Mouse (Mus musculus) spleen, postnatal 36 days (tissue): Measurements from ENCODE around the gene AU022252.

ENCODE experiments used
- DNase-seq, 2 experiments: peaks; one replicate each; pipeline ENCODE4 v3.0.0; 2022; ENCODE audit warnings: low spot score in 2 of 2, mixed read lengths in 1 of 2

The AU022252 gene

DNA sequence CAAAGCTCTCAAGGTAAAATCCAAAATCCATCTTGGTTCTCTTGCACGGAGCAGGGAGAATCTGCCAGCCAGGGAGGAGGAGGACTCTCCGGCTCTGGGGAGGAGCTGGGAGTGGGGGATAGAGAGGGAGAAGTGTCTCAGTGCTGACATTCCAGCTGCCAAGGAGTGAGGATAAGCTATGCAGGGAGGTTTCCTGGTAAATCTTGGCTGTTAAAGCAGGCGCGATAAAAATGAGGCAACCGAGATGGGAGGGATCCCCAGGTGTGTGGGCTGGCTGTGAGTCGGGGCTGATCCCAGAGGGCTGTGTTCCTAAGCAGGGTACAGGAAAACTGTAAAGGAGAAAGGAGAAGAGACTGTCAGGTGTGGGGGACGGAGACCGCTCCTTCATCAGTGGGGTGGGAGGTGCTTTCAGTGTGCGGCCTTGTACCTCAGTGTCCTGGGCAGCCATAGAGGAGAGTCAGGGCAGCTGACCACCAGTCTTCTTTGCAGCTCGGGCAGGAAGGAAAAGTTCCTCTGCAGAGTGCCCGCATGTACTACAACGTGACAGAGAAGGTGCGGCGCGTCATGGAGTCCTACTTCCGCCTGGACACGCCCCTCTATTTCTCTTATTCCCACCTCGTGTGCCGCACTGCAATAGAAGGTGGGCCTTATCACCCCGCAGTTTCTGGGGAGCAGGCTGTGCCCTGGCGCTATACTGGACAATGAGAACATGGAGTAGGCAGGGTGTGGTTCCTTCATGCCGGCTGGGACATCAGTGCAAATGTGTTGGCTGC, 12.1 kb upstream of the AU022252 start:
- no peak for DNase-seq

DNA sequence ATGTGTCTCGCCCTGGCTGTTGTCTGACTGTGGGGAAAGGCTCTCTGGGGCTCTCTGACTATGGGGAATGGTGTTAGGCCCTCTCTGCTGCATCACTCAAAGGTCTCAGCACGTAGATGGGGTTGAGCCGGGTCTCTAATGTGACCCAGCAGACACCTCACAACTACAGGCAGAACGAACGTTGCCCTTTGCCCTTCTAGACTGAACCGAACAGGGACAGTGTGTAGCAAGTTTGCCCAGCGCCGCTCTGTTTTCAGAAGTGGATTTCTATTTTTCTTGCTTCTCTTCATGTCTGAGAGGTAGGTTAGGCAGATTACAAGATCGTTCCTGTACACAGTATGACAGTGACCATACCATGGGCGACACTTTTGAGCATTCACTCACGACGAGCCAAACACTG, 10.1 kb upstream of the AU022252 start:
- no peak for DNase-seq

DNA sequence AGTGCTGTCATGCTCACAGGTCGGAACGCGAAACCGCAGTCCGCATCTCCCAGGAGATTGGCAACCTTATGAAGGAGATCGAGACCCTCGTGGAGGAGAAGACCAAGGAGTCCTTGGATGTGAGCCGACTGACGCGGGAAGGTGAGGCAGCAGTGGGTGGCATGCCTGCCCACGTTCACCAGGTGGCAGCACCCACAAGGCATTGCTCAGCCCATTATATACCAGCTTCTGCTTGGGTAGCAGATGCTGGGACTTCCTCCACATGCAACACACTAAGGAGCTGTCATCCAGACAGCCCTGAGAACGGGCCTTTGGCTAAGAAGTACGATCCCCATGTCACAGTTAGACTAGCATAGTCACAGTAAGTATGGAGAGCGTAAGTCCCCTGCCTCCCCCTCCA, 9.2 kb upstream of the AU022252 start:
- DNase-seq = peak in 1 of 2 experiments; percentile 12

DNA sequence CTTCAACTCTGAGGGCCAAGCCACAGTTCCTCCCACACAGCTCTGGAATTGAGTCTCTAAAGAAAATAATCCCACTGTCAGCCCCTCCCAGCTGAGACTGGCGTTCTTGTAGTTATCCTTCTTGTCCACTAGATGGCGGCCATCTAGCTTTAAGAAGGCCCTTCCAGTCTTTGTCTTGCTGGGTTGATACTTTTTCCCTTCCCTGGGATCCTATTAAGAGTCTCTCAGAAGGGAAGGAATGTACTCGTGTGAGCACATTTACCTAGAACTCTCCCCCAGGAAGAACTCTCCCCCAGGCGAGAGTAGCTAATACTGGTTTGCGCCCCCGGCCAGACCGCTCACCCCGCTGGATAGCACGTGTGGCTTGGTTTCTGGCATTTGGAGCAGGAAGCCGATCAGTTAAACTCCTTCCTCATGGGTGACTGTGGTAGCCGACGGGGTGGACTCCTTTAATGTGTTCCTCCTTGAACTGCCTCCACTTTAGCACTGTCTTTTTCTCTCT, 6.7 kb upstream of the AU022252 start:
- DNase-seq = peak; percentile 12 to 31

DNA sequence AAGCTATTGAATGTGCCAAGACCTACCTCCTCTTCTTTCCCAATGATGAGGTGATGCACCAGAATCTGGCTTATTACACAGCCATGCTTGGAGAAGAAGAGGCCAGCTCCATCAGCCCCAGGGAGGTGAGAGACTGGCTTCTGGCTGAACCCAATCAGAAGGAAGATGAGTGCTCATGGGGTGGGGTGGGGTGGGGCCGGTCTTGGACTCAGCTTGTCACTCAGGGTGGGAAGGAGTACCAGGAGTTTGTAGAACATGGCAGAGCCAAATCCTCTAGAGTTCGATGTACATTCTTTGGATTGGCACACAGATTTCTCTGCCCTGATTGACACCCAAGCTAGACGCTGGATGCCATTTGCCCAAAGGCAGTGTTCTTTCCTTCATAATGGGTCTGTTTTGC, 6.1 kb upstream of the AU022252 start:
- no peak for DNase-seq

DNA sequence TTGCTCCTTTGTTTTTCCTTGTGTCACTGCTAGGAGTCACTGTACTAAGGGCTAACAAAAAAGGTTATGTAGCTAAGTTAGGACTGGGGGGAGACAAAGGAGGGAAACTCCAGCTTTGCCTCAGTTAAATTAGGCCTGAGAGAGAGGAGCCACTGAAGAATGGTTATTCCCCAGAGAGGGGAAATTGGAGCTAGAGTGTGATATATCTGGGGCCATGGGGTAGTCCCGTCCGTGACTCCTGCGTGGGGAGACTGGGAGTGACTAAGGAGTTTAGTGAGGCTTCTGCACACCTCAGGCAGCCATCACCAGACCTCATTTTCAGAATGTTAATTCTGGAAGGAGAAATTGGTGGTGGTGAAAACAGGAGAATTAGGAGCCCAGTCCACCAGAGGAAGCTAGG, 1.8 kb upstream of the AU022252 start:
- DNase-seq = no peak

DNA sequence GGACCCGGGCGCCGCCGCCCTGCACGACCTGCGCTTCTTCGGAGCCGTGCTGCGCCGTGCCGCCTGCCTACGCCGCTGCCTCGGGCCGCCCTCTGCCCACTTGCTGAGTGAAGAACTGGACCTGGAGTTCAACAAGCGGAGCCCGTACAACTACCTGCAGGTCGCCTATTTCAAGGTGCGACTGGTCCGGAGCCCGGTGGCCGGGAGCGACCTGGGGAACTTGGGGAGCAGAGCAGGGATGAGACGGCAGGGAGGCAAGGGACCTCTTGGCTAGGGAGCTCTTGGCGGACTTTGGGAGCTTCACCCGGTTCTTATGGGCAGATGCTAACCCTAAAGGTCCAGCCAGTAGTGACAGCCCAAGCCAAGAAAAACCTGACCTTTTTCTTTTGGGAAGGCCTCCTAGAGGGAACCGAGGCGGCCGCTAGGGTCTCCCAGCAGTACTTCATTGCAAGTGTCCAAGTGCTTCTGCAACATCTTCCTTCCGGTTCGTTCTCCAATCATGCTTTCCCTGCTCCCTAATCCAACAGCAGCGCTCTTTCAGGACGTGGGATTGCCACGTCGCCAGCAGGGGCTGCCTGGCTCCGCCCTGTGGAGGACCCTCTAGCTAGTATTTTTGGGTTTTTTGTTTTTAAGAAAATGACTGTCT, 867 bp upstream of the AU022252 start:
- no peak for DNase-seq

DNA sequence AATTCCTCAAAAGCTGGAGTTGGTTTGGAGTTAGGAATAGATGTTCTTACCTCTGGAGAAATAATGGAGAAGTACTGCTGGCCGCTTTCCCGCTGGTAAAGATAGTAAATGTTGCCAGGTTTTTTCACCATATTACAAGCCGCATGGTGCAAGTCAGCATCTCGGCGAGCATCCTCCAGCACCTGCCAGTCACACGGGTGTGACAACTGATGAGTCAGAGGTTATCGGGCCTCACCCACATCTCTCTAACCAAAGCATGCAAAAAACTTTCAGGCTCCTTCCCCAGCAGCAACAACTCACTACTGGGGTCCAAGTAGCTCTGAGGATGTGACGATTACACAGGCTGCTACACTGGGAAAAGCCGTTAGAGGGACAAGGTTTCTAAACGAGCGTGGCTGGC, 5.8 kb downstream of the AU022252 start:
- DNase-seq = no peak

DNA sequence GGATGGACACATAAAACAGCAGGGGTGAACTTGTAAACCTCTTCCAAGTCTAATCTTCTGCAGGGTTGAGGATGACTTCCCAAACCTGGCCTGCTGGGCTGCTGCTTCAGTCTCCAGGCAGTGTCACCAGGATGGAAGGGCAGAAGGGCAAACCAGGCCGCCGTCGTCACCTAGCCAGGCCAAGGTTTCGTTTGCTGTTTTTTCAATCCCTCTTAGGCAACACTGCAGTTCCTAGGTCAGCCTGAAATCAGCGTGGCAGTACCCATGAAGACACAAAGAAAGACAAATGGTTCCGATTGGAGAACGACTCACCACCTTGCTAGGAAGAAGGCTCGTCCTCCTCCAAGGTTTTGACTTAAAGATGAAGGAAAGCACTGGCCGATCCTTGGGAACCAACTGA, 6.8 kb downstream of the AU022252 start:
- no peak for DNase-seq

DNA sequence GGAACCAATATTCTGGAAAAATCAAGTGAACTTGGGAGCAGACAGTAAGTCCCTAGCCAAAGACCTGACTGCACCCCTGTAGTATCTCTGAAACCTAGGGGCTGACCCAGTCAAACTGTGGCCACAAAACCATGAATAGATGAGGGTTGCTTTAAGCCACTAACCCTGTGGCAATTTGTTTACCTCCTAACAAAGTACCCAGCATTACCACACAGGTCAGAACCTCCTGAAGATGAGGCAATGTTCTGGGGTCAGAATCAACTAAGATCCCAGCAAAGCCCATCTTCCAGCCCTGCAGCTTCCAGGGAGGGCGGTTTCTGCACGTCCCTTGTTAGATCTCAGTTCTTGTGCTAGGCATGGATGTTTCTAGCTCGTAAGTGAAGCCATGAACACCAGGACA, 8.0 kb downstream of the AU022252 start:
- DNase-seq = no peak

DNA sequence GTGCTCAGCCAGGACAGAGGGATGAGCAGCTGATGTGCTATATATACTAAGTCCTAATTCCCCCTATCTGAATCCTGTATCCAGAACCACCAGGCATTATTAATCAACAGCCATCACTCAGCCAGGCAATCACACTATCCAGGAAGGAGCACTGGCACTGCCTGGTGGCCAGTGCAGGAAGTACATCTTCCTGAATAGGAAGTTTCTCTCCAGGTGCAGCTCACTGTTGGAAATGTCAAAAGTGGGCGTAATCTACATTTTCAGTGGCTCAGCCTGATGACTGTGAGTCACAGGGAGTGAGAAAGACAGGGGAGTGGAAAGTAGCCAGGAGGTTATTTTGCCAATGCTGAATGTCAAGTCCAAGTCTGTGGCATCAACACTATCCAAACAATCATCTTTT, 8.8 kb downstream of the AU022252 start:
- DNase-seq = no peak

DNA sequence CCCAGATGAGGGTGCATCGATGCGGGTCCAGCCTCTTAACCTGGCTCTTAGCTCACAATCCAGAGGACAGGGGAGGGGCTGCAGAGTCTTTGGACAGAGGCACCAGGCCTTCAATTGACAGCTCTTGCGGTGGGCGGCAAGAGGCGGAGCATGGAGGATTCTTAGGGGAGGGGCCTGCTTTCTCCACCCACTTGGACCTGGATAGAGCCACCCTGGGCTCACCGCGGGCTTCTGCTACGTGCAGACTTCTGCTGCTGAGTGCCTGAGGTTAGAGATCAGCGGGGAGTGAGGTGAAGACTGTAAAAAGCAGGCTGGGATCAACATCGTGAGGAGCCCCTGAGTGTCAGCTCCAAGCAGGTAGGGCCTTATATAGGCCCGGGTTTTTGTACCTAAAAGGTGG, 14.3 kb downstream of the AU022252 start, which contains the start of gene Tmem269:
Tmem269 (minus strand) TSS at position 49 of the 400 bp plus-strand sequence.
- DNase-seq = no peak

DNA sequence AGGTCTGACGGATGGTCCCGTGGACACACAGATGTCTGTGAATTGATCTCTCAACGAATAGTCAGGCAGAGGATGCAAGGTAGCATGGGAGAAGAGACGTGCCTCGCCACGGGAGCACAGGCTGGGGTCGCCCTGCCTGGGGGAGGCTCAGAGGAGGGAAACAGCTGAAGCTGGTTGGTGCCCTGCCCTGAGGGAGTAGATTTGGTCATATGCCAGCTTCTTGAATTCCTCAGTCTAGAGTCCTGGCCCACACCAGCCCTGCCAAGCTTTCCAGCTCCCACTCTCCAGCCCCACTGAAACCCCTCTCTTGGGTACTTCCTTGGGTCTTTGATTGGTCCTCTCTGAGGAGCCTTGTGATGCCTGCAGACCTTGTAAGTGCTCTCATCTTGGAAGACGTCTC, 15.8 kb downstream of the AU022252 start:
- DNase-seq = no peak

DNA sequence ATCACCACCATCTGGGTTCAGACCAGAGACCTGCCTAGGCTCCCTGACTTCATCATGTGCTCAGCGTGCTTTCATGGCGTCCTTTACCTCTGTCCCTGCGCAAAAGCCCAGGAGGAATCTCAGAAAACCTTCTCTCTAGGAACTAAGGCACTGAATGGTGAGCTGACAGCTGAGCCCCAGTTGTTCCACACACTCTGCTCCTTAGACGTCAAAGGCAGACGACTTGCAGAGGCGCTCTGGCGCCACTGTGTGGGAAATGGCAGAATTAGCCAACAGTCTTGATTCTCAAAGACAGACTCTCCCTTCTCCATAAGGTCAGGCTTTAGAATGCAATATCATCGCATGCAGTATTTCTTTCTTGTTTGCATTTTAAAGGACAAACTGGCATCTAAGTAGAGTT, 27.8 kb downstream of the AU022252 start:
- peak; percentile 41 to 60 for DNase-seq

DNA sequence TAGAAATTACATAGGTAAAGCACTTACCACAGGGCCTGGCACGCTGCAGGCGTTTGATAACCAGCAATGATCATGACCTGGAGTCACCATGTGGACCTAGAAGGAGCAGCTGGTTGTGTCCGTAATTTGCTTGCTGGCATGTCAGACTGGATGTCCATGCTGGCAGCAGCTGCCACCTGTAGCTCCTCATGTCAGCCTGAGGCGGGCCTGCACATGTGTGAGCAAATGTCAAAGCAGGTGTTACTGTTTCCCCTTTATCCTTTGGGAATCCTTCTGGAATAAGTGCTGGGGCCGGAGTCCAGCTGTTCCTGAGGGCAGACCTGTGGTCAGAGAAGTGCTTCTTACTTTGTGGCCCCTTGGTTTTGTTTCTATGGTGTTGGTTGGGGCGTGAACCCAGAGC, 34.4 kb downstream of the AU022252 start:
- no peak for DNase-seq

DNA sequence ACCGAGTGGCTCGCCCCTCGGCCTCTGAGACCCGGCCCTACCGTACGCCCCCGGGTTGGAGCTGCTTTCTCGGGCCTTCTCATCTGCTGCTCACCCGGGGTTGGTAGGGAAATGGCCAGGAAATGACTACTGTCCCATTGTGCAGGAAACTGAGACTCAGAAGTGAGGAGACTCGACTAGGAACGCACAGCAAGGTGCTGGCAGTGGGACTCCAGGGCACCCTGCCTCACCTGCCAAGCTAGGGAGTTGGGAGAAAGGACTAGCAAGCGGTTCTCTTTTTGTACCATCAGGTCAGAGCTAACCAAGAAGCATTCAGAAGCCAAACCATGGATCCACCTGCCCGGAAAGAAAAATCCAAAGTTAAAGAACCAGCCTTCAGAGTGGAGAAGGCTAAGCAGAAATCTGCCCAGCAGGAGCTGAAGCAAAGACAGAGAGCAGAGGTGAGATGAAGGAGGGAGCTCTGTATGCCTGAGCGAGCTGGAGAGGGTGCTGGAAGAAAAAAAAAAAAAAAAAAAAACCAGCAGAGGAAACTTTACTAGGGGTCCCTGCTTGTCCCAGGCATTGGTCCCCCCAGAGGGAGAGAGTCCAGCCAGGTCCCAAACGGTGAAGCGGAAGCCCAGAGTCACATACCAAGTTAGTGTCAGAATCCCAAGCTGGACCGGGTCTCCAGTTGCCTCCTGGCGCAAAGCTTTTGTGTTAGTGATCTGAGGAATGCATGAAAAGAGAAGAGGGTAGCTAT, 36.8 kb downstream of the AU022252 start:
- no peak for DNase-seq

DNA sequence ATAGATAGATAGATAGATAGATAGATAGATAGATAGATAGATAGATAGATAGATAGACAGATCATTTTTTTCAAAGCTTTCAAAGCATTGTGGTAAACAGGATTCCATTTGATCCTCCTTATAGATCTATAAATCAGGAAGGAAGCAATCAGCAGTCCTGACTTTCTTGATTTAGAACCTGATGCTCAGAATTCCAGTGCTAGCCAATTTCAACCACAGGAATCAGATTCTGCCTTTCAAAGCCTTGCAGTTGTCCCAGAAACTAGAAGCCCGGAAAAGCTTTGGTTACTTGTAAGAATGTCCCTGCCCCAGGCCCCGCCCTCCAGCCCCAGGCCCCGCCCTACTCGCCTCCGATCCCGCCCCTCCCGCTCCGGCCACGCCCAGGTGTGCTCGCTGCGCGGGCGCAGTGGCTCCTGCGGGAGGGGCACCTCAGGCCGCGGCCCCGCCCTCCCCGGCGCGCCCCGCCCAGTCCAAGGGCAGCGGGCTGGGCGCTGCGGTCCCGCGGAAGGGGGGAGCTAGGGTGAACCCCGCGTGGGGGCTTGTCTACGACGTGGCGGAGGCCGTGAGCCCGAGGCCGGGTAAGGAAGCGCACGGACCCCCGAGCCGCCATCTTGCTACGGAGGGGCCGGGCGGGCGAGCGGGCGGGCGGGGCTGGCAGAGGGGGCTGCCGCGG, 37.5 kb downstream of the AU022252 start, which contains the start of gene Svbp:
Svbp (plus strand) TSS at position 398 of the 673 bp plus-strand sequence.
- DNase-seq = peak; percentile 84 to 87

DNA sequence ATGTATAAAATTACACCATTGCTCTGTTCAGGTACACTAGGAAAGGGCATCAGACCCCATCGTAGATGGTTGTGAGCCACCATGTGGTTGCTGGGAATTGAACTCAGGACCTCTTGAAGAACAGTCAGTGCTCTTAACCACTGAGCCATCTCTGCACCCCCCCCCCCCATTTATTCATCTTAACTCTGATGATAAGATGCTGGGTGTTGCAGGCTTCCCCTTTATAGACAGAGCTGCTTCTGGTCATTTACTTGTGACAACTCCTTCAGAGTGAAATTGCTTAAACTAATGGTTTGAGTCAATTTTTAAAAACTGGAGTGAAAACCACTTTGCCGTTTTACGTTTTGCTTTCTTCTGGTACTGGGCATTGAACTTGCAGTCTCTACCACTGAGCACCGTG, 39.8 kb downstream of the AU022252 start:
- no peak for DNase-seq

DNA sequence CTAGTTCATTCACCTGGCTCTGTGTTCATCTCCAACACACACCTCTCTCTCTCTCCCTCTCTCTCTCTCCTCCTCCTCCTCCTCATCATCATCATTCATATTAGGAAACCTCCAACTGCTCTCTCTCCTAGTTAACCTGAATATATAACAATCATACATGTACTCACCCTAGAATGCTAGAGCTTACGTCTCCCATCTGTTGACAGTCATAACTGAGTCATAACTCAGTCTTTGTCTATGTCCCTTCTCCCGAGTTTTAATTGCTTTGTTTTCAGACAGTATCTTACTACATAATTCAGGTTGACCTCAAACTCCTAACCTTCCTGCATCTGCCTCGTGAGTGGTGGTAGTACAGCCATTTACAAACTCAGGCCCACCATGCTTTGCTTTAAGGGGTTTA, 41.2 kb downstream of the AU022252 start:
- no peak for DNase-seq

DNA sequence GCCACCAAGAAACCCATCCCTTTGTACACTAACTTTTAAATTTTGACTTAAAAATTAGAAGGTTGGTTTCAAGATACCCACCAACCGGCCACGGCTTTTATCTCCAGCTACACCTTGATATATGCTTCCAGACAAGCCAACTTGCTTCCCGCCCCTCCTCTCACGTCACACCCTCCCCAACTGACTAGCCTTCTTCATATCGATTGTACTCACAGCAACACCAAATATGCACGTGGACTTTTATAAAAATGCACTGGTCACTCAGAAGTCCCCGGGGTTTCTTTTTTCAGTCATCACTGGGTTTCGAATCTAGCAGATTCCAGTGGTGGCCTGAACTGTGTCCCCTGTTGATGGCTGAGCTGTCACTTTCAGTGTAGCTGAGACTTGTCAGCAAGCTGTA, 41.9 kb downstream of the AU022252 start:
- peak; percentile 40 to 73 for DNase-seq

DNA sequence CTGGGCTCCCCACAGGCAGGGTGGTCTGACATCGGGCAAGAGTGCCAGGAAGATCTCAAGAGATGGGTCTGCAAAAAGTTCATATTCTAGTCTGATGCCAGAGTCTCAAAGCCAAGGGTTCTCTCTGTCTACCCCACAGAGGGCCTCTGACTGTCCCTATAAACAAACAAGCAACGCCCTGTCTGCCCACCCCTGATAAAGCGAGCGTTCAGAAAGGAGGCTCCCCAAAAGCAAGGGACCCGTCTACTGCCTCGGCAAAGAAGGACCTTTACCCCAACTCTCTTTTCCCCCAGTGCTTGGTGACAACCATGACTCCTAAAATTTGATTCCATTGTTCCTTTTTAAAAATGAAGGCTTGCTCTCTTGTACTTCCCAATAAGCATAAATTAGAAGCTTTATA, 42.6 kb downstream of the AU022252 start, which contains the start of gene Ermap:
Ermap (minus strand) TSS at position 148 of the 400 bp plus-strand sequence.
- peak; percentile 50 to 75 for DNase-seq

DNA sequence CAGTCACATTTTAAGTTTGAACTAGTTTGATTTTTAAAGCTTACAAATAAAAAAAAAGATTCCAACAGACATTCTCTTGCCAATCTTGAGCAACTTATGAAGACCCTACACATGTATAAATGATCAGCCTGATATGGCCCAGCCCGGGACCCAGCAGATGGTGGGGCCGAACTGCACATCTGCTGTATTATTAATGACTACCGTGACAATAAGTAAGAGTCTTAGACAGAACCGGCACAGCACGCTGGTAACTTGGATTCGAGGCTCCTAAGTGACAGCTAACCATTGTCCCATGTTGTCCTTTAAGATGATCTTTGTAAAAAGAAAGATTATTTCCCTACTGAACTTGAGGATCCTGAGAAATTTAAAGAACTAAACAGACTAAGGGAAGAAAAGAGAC, 43.1 kb downstream of the AU022252 start:
- no peak for DNase-seq
